Mouse (Mus musculus): Measurements from ENCODE around the gene Myo15b. TPM values are rescaled to one million over a fixed set of nuclear protein-coding genes. Genes with fewer than 3 reads are reported as not detected.
"Not testable (repeated sequence)": the region's sequence is repeated elsewhere in the genome, so short reads cannot be mapped to it uniquely, and the experiment has no call there.

The Myo15b gene
- polyA plus RNA-seq, 1 experiment from 2014 or later: 11.1 TPM

DNA sequence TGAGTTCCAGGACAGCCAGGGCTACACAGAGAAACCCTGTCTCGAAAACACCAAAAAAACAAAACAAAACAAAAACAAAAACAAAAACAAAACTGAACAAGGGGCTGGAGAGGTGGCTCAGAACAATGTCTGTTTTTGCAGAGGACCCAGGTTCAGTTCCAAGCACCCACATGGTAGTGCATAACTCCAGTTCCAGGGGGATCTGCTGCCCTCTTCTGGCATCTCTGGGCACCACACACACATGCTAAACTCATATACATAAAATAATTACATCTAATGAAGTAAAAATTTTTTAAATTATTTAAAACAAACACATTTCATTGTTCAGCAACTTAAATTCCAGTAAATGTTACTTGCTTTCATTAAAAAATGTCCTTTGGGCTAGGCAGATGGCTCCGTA is 12.4 kb upstream of the Myo15b start:
- H3K27me3 ChIP-seq: no peaks in the 10 kb centered on the region
- H3K36me3 ChIP-seq: peaks cover 59% of the 10 kb centered on the region
- peaks cover 43% of the 10 kb centered on the region for H3K4me1 ChIP-seq
- no peak for ATAC-seq (replicated peaks; ENCODE audit: low FRiP score)
- no peak overlapping the region for H3K4me2 ChIP-seq
- no peak overlapping the region for H3K27ac ChIP-seq
- H3K9me3 ChIP-seq (replicated peaks): 0 out of 2 replicates have a peak, but pooled peaks cover 5% of the 10 kb centered on the region
- H3K9ac ChIP-seq: no peak overlapping the region
- 92% methylated on average over 2 of the region's 2 CpGs for WGBS
- H3K4me3 ChIP-seq (replicated peaks): no peak overlapping the region

DNA sequence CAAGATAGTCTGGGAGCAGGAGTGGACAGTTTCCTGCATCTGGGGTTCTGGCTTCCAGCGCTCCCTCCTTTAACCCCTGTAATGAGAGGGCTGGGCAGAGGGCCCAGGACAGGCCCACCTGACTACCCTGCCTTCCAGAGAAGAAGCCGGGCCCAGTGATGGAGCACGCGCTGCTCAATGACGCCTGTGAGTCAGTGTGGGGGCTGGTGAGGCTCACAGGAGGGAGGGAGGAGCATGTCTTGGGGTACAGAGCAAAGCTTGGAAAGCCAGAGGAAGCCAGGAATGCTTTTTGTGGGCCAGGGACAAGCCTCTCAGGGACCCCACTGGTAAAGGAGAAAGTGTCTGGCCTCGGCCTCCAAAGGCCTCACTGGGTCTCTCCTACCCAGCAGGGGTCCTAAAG is 3.5 kb upstream of the Myo15b start:
- no peaks in the 10 kb centered on the region for H3K9me3 ChIP-seq (replicated peaks)
- H3K4me1 ChIP-seq: peaks cover 16% of the 10 kb centered on the region
- H3K36me3 ChIP-seq: peaks cover 66% of the 10 kb centered on the region
- peaks cover 31% of the 10 kb centered on the region for H3K27me3 ChIP-seq
- H3K4me3 ChIP-seq (replicated peaks): no peak overlapping the region
- no peak for ATAC-seq (replicated peaks; ENCODE audit: low FRiP score)
- H3K4me2 ChIP-seq: no peak overlapping the region
- H3K9ac ChIP-seq: no peak overlapping the region
- H3K27ac ChIP-seq: no peak overlapping the region
- WGBS: 76% methylated on average over 6 of the region's 6 CpGs

DNA sequence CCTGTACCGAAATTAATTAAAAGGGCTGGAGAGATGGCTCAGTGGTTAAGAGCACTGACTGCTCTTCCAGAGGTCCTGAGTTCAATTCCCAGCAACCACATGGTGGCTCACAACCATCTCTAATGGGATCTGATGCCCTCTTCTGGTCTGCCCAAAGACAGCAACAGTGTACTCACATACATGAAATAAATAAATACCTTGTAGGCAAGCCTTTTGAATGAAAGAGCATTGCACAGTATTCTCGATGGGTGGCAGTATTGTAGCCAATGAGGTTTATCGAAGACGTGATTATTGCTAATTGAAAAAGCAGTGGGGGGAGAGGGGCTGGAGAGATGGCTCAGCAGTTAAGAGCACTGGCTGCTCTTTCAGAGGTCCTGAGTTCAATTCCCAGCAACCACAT is 1.1 kb upstream of the Myo15b start:
- not testable (repeated sequence) for H3K27ac ChIP-seq; H3K9me3 ChIP-seq (replicated peaks); H3K4me3 ChIP-seq (replicated peaks); H3K4me2 ChIP-seq; ATAC-seq (replicated peaks; ENCODE audit: low FRiP score); H3K9ac ChIP-seq
- WGBS: 93% methylated on average over 4 of the region's 4 CpGs
- Histone ChIP-seq H3K4me1 (peaks cover 21% of the 10 kb centered on the region), H3K27me3 (peaks cover 56% of the 10 kb centered on the region), H3K36me3 (peaks cover 42% of the 10 kb centered on the region)

DNA sequence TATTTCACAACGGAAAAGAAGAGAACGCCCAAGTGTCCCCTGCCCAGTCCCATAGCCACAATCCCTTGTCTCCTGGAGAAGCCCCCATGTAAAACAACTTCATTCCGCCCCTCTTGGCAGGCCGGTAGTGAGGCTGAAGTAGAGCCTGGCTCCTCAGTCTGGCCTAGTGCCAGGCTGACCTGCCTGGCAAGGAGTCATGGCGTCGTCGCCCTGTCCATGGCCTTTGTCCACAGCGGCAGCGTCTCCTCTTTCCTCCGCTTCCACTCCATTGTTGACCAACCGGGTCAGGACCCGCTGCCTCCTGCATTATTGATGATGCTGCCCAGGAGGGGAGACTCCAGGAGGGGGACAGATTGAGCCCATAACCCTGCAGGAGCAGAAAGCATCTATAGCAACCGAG is 270 bp upstream of the Myo15b start:
- Histone ChIP-seq H3K4me2 (no peak overlapping the region), H3K9ac (no peak overlapping the region), H3K4me1 (peaks cover 21% of the 10 kb centered on the region), H3K27me3 (peaks cover 59% of the 10 kb centered on the region), H3K4me3 (replicated peaks) (0 out of 2 replicates have a peak overlapping the region, but pooled peaks have one; percentile 47), H3K27ac (no peak overlapping the region), H3K36me3 (peaks cover 34% of the 10 kb centered on the region), H3K9me3 (replicated peaks) (no peaks in the 10 kb centered on the region)
- 52% methylated on average over 13 of the region's 13 CpGs for WGBS
- ATAC-seq (replicated peaks; ENCODE audit: low FRiP score): no peak

DNA sequence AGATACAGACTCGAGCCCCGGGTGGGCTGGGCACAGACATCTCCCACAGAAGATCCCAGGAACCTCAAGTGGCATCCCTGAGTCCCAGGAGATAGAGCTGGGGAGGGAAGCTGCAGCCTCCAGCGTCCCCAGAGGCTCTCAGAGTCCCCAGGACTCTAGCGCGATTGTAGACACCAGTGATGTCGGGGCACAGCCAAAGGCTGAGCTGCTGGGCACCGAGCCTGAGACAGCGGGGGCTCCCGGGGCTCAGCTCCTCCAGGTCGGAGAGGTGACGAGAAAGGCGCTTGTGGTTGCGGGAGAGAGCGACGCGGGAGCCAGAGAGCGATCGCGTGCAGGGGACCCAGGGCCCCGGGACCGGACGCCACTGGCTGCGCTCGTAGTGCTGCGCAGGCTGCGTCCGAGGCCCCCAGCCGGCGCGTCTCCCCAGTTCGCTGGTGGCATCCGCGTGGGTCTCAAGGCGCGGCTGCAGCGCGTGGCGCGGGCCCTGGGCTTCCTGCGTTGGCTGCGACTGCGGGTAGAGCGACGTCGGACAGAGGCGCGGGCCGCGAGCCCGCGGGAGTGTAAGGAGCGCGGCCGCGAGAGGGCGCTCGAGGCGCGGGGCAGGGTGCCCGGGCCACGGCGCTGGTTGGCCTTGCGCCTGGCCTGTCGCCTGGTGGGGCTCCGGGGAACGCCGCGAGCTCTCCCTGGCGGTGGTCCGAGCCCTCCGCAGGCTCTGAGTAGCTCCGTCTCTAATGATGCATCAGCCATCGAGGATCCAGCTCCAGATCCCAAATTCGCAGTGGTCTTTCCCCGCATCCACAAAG is 1.1 kb downstream of the Myo15b start:
- H3K27ac ChIP-seq: no peak overlapping the region
- peaks cover 20% of the 10 kb centered on the region for H3K36me3 ChIP-seq
- H3K4me3 ChIP-seq (replicated peaks): peak overlapping the region; percentile 47
- no peaks in the 10 kb centered on the region for H3K9me3 ChIP-seq (replicated peaks)
- H3K9ac ChIP-seq: peak overlapping the region; percentile 53
- WGBS: 2% methylated on average over 75 of the region's 75 CpGs
- ATAC-seq (replicated peaks; ENCODE audit: low FRiP score): peak; percentile 90
- peak overlapping the region; percentile 77 for H3K4me2 ChIP-seq
- peaks cover 21% of the 10 kb centered on the region for H3K4me1 ChIP-seq
- H3K27me3 ChIP-seq: peaks cover 59% of the 10 kb centered on the region

DNA sequence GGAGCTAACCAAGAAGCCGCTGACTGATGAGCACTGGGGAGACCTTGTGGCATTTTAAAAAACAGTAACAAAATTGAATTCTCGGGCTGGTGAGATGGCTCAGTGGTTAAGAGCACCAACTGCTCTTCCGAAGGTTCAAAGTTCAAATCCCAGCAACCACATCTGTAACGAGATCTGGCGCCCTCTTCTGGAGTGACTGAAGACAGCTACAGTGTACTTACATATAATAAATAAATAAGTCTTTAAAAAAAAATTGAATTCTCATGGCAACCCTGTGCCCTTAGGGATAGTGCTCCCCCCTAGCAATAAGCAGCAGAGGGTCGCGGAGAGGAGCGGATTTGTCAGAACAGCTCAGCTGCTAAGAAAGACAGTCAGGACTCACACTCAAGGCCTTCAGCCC is 5.7 kb downstream of the Myo15b start:
- Histone ChIP-seq H3K9me3 (replicated peaks) (no peaks in the 10 kb centered on the region), H3K36me3 (no peaks in the 10 kb centered on the region), H3K4me2 (no peak overlapping the region), H3K4me1 (peaks cover 13% of the 10 kb centered on the region), H3K27ac (no peak overlapping the region), H3K27me3 (peaks cover 35% of the 10 kb centered on the region), H3K9ac (no peak overlapping the region), H3K4me3 (replicated peaks) (no peak overlapping the region)
- 84% methylated on average over 8 of the region's 8 CpGs for WGBS
- no peak for ATAC-seq (replicated peaks; ENCODE audit: low FRiP score)

DNA sequence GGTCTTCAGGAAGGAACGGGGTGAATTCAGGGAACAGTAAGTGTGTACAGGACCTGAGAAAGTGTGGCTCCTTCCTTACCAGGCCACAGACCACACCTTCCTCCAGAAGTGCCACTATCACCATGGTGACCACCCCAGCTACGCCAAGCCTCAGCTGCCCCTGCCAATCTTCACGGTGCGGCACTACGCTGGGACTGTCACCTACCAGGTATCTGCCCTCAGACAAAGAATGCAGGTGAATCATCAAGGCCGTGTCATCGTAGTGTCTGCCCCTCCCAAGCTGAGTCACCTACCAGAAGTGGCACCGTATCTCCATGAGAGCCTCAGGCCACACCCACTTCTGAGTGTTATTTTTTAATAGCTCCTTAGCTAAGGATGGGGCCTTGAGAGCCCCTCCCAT is 11.2 kb downstream of the Myo15b start:
- H3K9ac ChIP-seq: no peak overlapping the region
- no peak overlapping the region for H3K27ac ChIP-seq

DNA sequence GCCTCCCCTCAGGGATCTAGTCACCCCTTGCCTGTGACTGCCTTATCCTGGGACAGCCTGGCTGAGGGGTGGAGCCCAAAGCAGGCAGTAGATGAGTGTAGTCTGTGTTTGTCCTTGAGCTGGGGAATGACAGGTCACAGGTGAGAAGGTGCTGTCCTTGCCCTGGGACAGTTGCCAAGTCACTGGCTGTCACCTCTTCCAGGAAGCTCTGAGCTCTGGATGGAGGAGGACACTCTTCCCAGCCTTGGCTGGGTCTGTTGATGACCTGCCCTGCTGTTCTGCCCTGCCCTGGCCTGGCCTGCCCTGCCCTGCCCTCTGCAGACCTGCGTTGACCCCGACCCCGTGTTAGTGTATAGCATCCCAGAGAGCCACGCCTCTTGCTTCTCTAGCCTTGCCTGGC is 14.2 kb downstream of the Myo15b start:
- no peaks in the 10 kb centered on the region for H3K36me3 ChIP-seq
- H3K4me2 ChIP-seq: no peak overlapping the region
- H3K9ac ChIP-seq: no peak overlapping the region
- no peak overlapping the region for H3K4me3 ChIP-seq (replicated peaks)
- H3K27ac ChIP-seq: no peak overlapping the region
- WGBS: 49% methylated on average over 4 of the region's 4 CpGs
- peaks cover 4% of the 10 kb centered on the region; the same call in 1 of the 2 replicates for H3K4me1 ChIP-seq
- ATAC-seq (replicated peaks; ENCODE audit: low FRiP score): no peak
- no peaks in the 10 kb centered on the region for H3K9me3 ChIP-seq (replicated peaks)
- no peaks in the 10 kb centered on the region for H3K27me3 ChIP-seq

More for the DNA sequence above, 11.2 kb downstream of the Myo15b start:
- no peaks in the 10 kb centered on the region for H3K9me3 ChIP-seq (replicated peaks)
- no peaks in the 10 kb centered on the region for H3K36me3 ChIP-seq
- ATAC-seq (replicated peaks; ENCODE audit: low FRiP score): no peak
- no peaks in the 10 kb centered on the region for H3K27me3 ChIP-seq
- no peak overlapping the region for H3K4me2 ChIP-seq
- WGBS: 77% methylated on average over 8 of the region's 8 CpGs
- no peak overlapping the region for H3K4me3 ChIP-seq (replicated peaks)
- H3K4me1 ChIP-seq: no peaks in the 10 kb centered on the region

DNA sequence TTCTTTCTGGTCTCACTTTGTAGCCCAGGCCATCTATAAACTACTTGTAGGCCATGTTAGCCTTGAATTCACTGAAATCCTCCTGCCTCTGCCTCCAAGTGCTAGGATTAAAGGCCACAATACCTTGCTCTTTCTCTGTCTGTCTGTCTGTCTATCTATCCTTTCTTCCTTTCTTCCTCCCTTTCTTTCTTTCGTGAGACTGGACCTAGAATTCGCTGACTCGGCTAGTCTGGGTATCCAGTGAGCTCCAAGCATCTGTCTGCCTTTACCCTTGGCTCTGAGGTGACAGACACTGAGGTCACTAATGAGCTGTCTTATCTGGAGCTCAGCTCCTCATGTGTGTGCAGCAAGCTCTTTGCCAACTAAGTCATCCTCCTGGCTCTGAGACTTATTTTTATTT is 17.7 kb downstream of the Myo15b start:
- no peak overlapping the region for H3K27ac ChIP-seq
- no peak for ATAC-seq (replicated peaks; ENCODE audit: low FRiP score)
- H3K9me3 ChIP-seq (replicated peaks): no peaks in the 10 kb centered on the region
- H3K4me3 ChIP-seq (replicated peaks): no peak overlapping the region
- peaks cover 4% of the 10 kb centered on the region; the same call in 1 of the 2 replicates for H3K4me1 ChIP-seq
- H3K36me3 ChIP-seq: no peaks in the 10 kb centered on the region
- H3K27me3 ChIP-seq: no peaks in the 10 kb centered on the region
- no peak overlapping the region for H3K9ac ChIP-seq
- 98% methylated on average over 3 of the region's 3 CpGs for WGBS
- no peak overlapping the region for H3K4me2 ChIP-seq

DNA sequence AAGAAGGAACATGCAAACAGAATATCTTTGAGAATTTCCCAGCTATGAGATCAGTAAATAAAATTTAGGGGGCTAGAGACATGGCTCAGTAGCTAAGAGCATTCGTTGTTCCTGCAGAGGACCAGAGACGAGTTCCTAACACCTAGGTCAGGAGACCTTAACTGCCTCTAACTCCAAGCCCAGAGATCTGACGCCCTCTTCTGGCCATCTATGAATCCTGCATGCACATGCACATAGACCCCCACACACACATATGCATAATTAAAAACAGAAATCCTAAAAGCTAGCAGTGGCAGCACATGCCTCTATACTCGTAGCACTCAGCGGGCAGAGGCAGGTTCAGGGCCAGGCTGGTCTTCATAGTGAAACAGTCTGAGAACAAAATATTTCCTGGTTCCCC is 18.2 kb downstream of the Myo15b start:
- Histone ChIP-seq H3K9ac (no peak overlapping the region), H3K27me3 (no peaks in the 10 kb centered on the region), H3K27ac (no peak overlapping the region), H3K4me3 (replicated peaks) (no peak overlapping the region), H3K4me2 (no peak overlapping the region), H3K4me1 (peaks cover 4% of the 10 kb centered on the region; the same call in 1 of the 2 replicates), H3K9me3 (replicated peaks) (no peaks in the 10 kb centered on the region), H3K36me3 (no peaks in the 10 kb centered on the region)
- ATAC-seq (replicated peaks; ENCODE audit: low FRiP score): no peak
- WGBS: 79% methylated on average over 5 of the region's 5 CpGs

DNA sequence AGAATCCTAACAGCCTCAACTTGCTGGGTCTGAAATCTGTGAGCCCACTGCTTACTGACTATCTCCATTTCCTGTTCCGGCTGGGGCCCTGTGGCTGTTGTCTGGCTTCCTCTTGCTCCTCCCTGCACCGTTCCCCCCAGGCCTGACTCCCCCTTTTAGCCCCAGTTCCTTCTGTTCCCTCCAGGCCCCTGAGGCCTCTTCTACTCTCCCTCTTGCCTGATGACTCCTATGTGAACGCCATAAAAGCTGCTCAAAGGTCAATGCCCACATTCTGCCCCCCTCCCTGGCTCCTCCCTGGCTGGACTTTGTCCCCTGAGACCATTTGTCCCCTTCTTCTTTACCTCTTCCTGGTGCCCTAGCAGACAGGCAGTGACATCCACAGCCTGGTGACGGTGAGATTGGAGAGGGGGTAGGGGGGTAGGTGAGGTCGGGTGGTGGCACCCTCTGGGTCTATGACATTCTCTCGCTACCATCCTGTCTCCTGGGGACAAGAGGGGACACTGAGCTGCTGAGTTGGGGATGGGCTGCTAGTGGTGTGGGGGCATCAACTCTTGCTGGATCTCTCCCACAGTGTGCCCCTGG is 19.1 kb downstream of the Myo15b start:
- peak overlapping the region; percentile 36; the same call in 1 of the 2 replicates for H3K4me2 ChIP-seq
- H3K4me1 ChIP-seq: peaks cover 4% of the 10 kb centered on the region; the same call in 1 of the 2 replicates
- no peak; the same call in 1 of the 2 replicates for ATAC-seq (replicated peaks; ENCODE audit: low FRiP score)
- 0 out of 2 replicates have a peak overlapping the region, but pooled peaks have one; percentile 11 for H3K27ac ChIP-seq
- no peaks in the 10 kb centered on the region for H3K9me3 ChIP-seq (replicated peaks)
- H3K27me3 ChIP-seq: 0 out of 2 replicates have a peak, but pooled peaks cover 3% of the 10 kb centered on the region
- H3K9ac ChIP-seq: no peak overlapping the region
- peak overlapping the region; percentile 16; the same call in 1 of the 2 replicates for H3K4me3 ChIP-seq (replicated peaks)
- H3K36me3 ChIP-seq: no peaks in the 10 kb centered on the region
- 34% methylated on average over 6 of the region's 6 CpGs for WGBS

DNA sequence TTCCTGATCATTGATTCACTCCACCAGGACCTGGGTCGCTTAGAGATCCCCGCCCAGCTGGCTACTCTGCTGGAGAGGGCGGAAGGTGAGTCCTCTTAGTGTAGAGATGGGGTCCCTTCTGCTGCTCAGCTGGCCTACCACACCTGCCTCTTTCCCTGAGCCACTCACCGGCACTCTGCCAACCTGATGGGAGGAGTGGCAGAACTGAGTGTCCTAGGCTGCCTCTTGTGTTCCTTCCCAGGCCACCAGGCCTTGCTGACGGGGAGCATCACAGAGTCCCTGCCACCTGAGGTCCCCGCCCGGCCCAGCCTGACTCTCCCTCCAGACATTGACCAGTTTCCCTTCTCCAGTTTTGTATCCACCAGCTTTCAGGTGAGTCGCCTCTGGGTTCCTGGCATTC is 19.9 kb downstream of the Myo15b start:
- no peak for ATAC-seq (replicated peaks; ENCODE audit: low FRiP score)
- no peak overlapping the region for H3K27ac ChIP-seq
- H3K9ac ChIP-seq: no peak overlapping the region

More for the DNA sequence above, 19.9 kb downstream of the Myo15b start:
- H3K4me2 ChIP-seq: peak overlapping the region; percentile 36
- no peak overlapping the region for H3K4me3 ChIP-seq (replicated peaks)
- peaks cover 10% of the 10 kb centered on the region for H3K27me3 ChIP-seq
- WGBS: 76% methylated on average over 8 of the region's 8 CpGs
- H3K4me1 ChIP-seq: peaks cover 4% of the 10 kb centered on the region; the same call in 1 of the 2 replicates
- no peaks in the 10 kb centered on the region for H3K9me3 ChIP-seq (replicated peaks)
- H3K36me3 ChIP-seq: no peaks in the 10 kb centered on the region
